ENCODE assay signal across 21 mouse cellular contexts in genomic region chr9:47548402-47548801, GRCm38 (mm10). TPM values are rescaled to one million over a fixed set of nuclear protein-coding genes. Genes with fewer than 3 reads are reported as not detected.
DNase-seq lines count a peak whose midpoint lies in the region; ATAC-seq lines count a peak whose summit lies in the region.
"Had no signal": no experiment of that assay in that cellular context is flagged by ENCODE, and none has a peak within 500 bp of the region (broad histone marks: within the 10 kb centered on the region; RNA-seq: fewer than 3 reads in every experiment).

No protein-coding gene starts in this region.

- H3K9me3 ChIP-seq in lung, embryonic 15.5 days = no peaks in the 10 kb centered on the region
- no peaks in the 10 kb centered on the region for H3K9me3 ChIP-seq in hindbrain, embryonic 11.5 days (ENCODE audit: control insufficient read depth, low read length)
- H3K9me3 ChIP-seq: embryonic facial prominence, embryonic 15.5 days; forebrain, embryonic 12.5 days; heart, embryonic 10.5 days; hindbrain, embryonic 13.5 days had no signal

- peaks cover 11% of the 10 kb centered on the region for H3K27me3 ChIP-seq in lung, embryonic 15.5 days
- H3K27me3 ChIP-seq in hindbrain, embryonic 11.5 days (ENCODE audit: control insufficient read depth, insufficient read depth, low read length) = no peaks in the 10 kb centered on the region
- H3K27me3 ChIP-seq: forebrain, embryonic 12.5 days had no signal

- peak; percentile 62 for DNase-seq in heart, adult 11 months
- DNase-seq in heart, adult 8-10 months (ENCODE audit: low spot score) = no peak
- DNase-seq in lung, postnatal 14 days = peak; percentile 21
- no peak for DNase-seq in hindbrain, embryonic 11.5 days (ENCODE audit: low spot score)
- no peak for DNase-seq in thymus, postnatal 14 days
- DNase-seq: adrenal gland, postnatal 10 days; cerebellum, adult 11 months; cerebellum, adult 8-10 months; embryo, embryonic 11 days; forebrain, postnatal 0 days; gastrocnemius, adult 2 months; gastrocnemius, postnatal 25 days; heart, postnatal 10 days; heart, postnatal 4 days had no signal

- H3K4me3 ChIP-seq in lung, embryonic 15.5 days = no peak overlapping the region
- H3K4me3 ChIP-seq in hindbrain, embryonic 11.5 days (ENCODE audit: low read depth, low read length) = no peak overlapping the region
- H3K4me3 ChIP-seq: embryonic facial prominence, embryonic 15.5 days; forebrain, embryonic 12.5 days; gastrocnemius, adult 2 months; heart, embryonic 10.5 days; hindbrain, embryonic 13.5 days had no signal

- no peak overlapping the region for H3K9ac ChIP-seq in lung, embryonic 15.5 days
- no peak overlapping the region for H3K9ac ChIP-seq in hindbrain, embryonic 11.5 days (ENCODE audit: low read depth, low read length)
- H3K9ac ChIP-seq: embryonic facial prominence, embryonic 15.5 days; forebrain, embryonic 12.5 days; forebrain, postnatal 0 days; hindbrain, embryonic 13.5 days had no signal

- H3K27ac ChIP-seq in lung, embryonic 15.5 days = peak overlapping the region; percentile 49
- no peak overlapping the region for H3K27ac ChIP-seq in hindbrain, embryonic 11.5 days (ENCODE audit: low read depth, low read length)
- H3K27ac ChIP-seq: embryonic facial prominence, embryonic 15.5 days; forebrain, embryonic 12.5 days; gastrocnemius, adult 2 months; heart, embryonic 10.5 days; hindbrain, embryonic 13.5 days had no signal

- H3K4me2 ChIP-seq in lung, embryonic 15.5 days = no peak overlapping the region
- no peak overlapping the region for H3K4me2 ChIP-seq in hindbrain, embryonic 11.5 days (replicated peaks; ENCODE audit: low read depth, low read length)
- H3K4me2 ChIP-seq: embryonic facial prominence, embryonic 15.5 days; forebrain, embryonic 12.5 days; hindbrain, embryonic 13.5 days had no signal

- peak; percentile 57 for ATAC-seq in lung, embryonic 15.5 days (ENCODE audit: borderline replicate concordance, extremely low read depth, low FRiP score, low TSS enrichment)
- ATAC-seq in hindbrain, embryonic 11.5 days (ENCODE audit: low FRiP score) = no peak
- ATAC-seq in frontal cortex, adult (ENCODE audit: low TSS enrichment) = no peak
- ATAC-seq: forebrain, postnatal 0 days had no signal

- no peaks in the 10 kb centered on the region for H3K36me3 ChIP-seq in lung, embryonic 15.5 days
- no peaks in the 10 kb centered on the region for H3K36me3 ChIP-seq in hindbrain, embryonic 11.5 days (ENCODE audit: control insufficient read depth, insufficient read depth, low read length)
- H3K36me3 ChIP-seq: embryonic facial prominence, embryonic 15.5 days had no signal

- WGBS in lung, embryonic 15.5 days = 57% methylated on average over 12 of the region's 12 CpGs
- 96% methylated on average over 12 of the region's 12 CpGs for WGBS in hindbrain, embryonic 11.5 days

- no peaks in the 10 kb centered on the region; the same call in 1 of the 2 replicates for H3K4me1 ChIP-seq in lung, embryonic 15.5 days
- H3K4me1 ChIP-seq in hindbrain, embryonic 11.5 days (replicated peaks; ENCODE audit: control insufficient read depth, insufficient read depth, low read length) = no peaks in the 10 kb centered on the region

RNA-seq across cellular contexts. Expression of gene Cadm1, which starts 18.4 kb away (rescaled TPM):
- total RNA-seq in heart, adult 8-10 months (2022) = 1 to 10 TPM; 1.7 to 2.3 (median 2.1) TPM
- polyA plus RNA-seq in lung, embryonic 15.5 days (2015; fragmentation: Nextera tagmentation; extraction: Ambion mirVana) = 75.5 and 82.9 TPM in 2 replicates
- 150 and 160 TPM in 2 replicates for polyA plus RNA-seq in hindbrain, embryonic 11.5 days (2014; fragmentation: Nextera tagmentation; extraction: Ambion mirVana)
- total RNA-seq: granulocyte monocyte progenitor cell, adult 5-6 weeks had no signal

Comparison
In these comparisons a context has a peak if more than half of its experiments do, and no peak if none do; other contexts are left out.
1. DNase-seq: peak in heart, adult 11 months (single experiment) and lung, postnatal 14 days (single experiment); none in heart, adult 8-10 months (single experiment), hindbrain, embryonic 11.5 days (single experiment) and thymus, postnatal 14 days (single experiment).